Mouse (Mus musculus) kidney, adult 2 months (tissue): ENCODE results near the gene Mapk8ip2.

Source experiments
- CTCF ChIP-seq: fragments of 200-500 bp; conservative IDR thresholded peaks from 2 replicates; pipeline ENCODE4 v1.5.1; 2011; ENCODE audit warnings: low read depth, mild to moderate bottlenecking, control low read depth, low read length, moderate library complexity, mixed read lengths; ENCODE audit not compliant: insufficient read depth, insufficient read length
- POLR2A ChIP-seq: fragments of 200-500 bp; IDR thresholded peaks from one replicate; pipeline ENCODE4 v1.6.1; 2011; ENCODE audit warnings: low read depth, low read length, control low read depth

DNA sequence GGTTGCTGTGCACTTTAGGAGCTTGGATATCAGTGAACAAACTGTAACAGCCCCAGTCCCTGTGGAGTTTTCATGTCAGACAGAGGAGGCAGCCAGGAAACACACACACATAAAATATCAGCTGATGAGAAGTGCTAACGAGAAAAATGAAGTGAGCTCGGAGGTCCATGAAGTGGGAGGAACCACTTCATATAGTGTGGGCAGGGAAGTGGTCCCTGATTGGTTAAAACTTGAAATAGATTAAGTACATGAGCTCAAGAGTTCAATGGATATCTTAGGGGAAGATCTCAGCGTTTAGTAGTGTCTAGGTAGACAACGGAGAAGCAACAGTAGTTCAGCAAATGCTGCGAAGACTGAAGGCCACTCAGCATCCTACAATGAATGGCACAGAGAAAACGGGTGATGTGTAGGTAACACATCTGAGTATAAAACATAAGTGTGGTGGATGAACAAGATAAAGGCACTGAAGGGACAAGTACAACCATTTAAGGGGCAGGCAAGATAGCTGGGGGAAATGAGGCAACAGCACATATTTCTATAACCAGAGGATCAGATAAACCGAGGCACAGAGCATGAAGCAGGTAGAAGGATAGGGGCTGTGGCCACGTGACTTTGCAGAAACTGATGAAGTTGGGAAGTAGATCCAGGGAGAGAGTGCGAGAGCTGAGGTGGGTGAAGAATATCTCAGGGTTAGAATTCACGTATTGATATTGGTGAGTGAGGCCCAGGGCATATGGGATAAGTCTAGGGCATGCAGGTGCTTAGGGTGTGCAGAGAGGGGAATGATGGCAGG, 48.7 kb upstream of the Mapk8ip2 start:
- TF ChIP-seq CTCF: no peak
- no peak for TF ChIP-seq POLR2A
